Mouse (Mus musculus) frontal cortex, postnatal 10 days (tissue): ENCODE results near the gene Msrb3.

Experiments
- DNase-seq, 2 experiments: peaks; one replicate each; pipeline ENCODE4 v3.0.0; 2022; ENCODE audit warnings: low spot score in 2 of 2, mixed read lengths in 1 of 2

Msrb3 gene

DNA sequence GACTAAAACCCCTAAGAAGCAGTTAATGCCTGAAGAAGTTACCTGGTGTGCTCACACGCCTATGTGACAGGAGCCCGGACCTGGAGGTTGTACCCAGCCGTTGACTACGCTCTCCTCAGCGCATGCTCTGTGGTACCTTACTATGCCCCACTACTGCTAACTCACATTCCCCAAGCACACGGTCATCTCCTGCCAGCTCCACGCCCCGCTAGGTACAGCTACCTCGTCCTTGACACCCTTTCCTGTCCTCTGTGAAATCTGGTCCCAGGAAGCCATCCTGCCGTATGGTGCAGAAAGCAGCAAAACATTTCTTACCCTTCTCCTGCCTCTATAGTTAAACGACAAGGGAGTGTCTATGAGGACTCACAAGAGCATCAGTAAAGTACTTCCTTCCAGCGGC is 37.2 kb downstream of the Msrb3 start:
- no peak for DNase-seq

DNA sequence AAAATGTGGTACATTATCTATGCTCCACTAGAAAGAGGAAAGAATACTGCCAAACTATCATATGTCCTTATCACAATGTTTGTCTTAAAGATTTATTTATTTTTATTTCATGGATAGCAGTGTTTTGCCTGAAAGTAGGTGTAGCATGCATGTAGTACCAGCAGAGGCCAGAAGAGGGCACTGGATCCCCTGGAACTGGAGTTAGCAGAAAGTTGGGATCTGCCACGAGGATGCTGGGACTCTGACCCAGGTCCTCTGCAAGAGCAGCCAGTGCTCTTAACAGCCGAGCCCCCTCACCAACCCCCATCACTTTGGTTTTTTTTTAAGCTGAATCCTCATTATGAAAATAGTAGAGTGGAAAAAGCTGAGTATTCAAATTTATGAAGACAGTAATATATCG is 37.7 kb downstream of the Msrb3 start:
- no peak for DNase-seq

DNA sequence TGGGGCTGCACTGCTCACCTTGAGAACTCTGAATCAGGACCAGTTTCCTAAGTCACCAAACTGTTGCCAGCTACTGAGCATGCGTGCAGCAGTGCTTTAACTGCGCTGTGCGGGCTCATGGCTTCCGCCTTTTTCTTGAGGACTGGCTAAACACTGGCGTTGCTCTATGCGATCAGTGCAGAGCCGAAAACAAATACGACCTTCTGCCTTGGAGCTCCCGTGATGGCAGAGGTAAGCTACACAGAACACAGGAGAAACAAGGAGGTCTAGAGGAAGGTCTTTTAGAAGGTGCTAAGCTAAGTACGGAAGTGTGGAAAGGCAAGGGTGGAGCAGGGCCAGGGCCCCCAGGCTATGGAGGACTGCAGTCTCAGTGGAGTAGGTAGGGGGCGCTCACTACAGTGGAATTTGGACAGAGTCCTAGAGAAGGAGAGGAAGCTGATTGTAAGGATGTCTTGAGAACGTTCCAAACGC is 41.3 kb downstream of the Msrb3 start:
- DNase-seq, result no peak

DNA sequence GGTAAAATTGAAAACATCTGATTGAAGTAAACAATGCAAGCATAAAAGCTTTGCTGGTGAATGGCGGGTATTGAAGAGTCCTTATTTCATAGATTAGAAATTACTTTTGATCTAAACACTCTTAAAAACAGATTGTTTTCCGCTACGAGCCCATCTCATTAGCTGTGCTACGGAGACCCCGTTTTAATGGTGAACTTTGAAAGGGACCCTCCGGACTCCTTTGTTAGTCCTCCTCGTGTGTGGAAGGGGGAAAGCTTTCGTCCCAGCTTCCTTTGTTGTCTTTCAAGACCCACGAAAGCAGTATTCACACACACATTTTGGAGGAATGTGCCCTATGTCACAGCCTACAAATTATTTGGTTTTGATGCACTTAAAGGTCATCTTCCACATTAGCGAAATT is 44.6 kb downstream of the Msrb3 start:
- no peak for DNase-seq

DNA sequence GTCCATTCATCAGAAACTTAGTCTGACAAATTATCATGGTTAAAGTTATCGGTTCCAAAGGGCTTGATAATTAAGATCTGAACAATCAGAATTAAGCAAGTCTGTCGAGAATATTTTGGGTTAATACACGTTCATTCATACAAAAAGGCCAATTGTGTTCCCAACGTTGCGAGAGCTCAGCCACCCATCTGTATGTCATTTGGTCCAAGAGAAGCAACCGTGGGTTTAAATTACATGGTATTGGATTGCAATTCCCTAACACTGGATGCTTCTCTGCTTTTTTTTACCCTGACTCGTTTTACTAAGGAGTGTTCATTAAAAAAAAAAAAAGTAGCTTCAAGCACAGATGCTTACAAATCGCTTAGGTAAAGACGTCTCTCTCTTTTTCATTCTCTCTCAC is 45.1 kb downstream of the Msrb3 start:
- no peak for DNase-seq

DNA sequence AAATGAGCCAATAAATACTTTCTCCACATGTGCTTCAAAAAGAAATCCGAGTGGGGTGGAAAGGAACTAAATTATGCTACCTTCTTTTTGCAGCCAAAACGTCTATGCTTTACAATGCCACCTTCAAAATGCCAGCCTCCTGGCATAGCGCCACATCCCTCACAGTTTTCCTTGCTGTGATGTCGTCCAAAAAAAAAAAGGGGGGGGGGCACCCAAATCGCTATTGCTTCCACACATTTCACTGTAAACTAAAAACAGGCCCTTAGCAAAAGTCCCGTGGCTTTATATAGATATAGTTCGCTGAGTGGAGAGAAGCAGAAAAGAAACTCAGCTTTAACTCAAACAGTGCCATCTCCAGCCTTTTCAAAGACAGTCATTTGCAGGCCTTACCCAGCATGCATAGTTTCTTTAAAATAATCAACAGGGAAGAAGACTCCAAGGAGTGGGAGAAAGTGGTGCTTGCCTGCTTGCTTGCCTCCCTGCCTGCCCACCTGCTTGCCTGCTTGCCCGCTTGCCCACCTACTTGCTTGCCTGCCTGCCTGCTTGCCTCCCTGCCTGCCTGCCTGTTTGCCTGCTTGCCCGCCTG is 47.6 kb downstream of the Msrb3 start:
- DNase-seq, result no peak

DNA sequence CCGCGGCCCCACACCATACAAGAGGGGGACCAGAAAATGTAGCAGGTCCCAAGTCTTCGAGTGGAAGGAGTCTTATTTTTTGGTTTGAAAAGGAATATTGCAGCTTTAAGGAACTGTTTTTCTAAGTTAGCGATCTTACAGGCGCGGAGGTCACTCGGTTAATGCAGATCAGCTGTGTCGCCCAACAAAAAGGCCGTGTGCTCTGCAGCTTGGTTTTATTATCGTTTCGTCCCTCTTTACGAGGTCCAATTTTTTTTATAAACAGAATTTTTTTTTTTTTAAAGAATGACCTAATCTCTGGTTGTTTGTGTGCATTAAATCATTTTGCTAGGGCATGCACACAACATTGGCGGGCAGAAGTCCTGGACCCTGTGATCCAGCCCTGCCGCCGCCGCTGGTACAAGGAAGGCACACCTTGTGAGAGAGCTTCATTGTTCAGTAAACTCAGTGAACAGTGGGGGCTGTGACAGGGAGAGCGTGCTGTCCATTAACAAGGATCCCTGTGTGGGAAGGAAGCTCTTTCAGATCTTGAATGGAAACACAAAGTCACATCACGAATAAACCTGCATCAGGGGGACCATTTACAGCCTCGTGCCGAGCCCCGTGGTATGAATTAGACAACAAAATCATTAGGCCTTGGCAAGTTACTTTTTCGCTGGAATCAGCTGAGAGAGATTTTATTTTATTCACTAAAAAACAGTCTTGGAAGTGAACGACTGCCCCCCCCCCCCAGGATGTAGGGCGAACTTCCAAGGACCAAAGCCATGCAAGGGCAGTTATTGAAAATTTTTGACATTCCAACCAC is 48.3 kb downstream of the Msrb3 start:
- no peak for DNase-seq

DNA sequence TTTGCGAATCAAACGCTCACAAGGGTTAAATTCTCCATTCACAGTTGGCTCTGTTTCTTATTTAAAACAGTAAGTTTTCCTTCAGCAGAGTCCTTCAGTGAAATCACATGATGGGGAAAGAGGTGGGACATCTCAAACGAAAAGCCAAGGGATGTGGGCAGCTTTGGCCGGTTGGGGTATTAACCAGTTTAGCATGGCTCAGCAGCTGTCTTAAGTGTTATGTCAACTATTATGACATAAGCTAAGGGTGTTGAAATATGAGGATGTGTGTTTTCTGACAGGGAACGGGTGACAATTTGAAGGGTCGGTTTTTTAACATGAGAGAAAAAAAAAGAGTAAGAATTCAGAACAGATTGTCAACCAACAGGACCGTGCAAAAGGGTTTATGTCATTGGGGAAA is 50.2 kb downstream of the Msrb3 start:
- no peak for DNase-seq

DNA sequence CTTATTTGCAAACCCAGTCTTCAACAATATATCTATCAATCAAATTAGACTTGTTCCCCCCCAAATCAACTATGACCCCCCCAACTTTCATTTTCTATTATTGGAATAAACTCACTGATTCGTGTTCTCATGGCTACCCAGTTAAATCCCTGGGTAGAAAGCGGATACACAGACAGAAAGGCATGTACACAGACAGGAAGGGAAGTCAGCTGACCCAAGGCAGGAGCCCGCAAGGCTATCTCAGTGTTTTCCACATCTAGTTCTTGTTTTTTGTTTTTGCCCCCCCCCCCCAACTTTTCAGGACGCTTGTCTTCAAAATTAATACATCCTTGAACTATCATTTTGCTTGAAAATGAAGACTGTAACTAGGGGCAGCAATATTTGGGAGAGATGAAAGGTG is 51.1 kb downstream of the Msrb3 start:
- DNase-seq, result no peak

DNA sequence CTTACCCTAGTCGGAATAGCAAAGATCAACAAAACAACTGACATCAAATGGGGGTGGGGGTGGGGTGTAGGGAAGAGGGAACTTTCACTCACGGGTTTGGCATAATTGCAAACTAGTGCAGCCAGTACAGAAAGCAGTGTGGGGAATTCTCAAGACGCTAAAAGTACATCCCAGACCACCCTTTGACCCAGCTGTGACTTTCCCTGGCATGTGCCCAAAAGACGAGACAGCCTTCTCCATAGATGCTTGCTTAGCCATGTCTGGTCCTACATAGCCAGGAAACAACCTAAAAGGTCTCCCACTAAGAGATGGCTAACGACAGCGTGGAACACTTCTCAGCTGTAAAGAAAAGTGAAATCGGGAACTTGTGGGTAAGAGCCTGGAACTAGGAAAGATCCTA is 58.9 kb downstream of the Msrb3 start:
- DNase-seq, result no peak

DNA sequence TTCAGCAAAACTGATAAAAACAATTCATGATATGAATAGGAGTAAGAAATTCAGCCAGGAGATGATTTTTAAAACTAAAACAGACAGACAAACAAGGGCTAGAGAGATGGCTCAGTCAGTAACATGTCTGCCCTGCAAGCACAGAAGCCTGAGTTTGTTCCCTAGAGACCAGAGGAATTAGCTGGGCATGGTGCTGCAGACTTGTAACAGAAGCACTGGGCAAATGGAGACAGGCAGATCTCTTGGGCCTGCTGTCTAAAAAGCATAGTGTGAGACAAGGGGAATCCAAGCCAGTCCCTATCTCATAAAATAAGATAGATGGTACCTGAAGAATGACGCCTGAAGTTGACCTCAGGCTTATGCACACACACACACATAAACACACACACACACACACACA is 64.4 kb downstream of the Msrb3 start:
- no peak for DNase-seq

DNA sequence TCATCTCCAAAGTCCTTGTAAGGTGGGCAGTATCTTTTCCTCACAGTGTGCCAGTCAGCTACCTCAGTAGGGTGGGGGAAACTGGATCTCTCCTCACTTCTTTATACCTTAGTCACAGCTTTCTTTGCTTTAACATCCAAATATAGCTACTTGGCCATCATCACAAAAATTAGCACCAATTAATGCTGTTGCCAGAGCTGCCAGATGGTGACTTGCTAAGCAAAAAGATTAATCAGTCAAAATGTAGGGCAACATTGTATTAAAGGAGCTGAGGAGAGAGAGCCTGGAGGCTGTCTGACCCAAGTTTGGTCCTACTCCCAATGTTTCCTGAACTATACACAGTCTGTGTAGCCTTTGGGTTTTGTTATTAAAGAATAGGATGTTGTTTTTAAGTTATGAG is 65.1 kb downstream of the Msrb3 start:
- DNase-seq, result no peak

DNA sequence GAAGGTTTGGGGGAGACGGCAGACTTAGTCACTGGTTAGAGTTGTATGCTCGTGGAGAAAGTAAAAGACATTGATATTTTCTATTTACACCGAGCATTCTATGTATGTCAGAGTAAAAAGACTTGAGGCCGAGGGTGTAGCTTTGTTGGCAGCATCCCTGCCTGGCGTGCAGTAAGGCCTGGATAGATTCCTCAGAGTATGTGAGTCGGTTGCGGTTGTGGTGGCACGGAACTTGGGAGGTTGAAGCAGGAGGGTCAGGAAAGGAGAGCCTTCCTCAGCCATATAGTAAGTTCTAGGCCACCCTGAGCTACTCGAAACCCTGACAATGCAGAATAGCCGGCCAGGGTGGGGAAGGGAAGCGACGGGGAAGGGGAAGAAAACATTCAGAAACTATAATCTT is 71.1 kb downstream of the Msrb3 start:
- no peak for DNase-seq

DNA sequence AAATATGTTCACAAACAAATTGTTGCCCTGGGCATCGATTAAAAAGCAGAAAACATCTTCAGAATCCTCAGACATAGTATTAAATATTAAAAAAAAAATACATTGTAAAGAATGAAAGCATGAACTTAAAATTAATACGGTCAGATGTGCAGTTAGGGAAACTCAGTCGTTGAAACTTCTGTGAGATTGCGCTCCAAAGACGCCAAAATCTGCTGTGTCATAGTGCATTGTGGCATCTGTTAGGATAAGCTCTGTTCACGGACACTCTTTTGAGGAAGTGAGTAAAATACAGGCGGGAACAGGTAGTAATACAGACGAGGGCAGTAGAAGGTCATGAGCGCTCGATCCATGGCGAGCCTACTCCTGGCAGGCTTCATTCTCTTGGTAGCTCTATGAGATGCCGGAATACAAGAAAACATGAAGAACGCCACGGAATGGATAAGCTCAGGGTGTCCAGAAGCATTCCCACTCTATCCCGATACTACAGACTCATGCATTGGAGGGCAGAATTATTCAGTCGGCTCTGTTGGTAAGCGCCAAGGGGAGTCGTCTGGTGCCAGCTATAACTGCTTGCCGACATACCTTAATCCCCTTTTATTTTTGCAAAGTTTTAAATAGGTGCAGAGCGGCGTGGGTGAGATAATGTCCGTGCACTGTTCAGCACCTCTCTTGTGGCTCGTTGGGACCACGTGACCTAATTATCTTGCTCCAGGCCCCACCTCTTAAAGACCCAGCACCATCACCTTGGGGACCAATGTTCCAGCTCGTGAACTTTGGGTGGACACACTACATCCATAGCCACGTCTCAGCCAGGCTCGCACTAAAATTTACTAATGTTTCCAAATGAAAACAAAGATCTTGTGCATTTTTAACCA is 71.9 kb downstream of the Msrb3 start:
- DNase-seq, result no peak

DNA sequence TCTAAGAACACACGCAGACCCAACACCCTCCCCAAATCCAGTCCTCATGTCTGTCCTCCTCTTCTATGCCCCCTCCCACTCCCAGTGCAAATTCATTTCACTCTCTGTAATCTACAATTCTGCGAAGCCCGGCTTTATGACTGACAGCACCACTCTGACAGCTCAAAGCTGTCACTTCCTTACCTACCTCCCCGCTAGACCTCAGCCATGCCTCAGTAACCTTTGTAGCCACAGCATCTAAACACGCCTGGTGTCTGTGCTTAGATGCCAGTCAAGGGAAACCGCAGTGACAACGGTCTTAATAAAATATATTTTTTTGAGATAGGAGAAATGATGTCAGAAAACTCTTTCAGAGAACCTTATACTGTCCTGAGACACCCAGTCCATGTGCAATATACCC is 72.5 kb downstream of the Msrb3 start:
- DNase-seq, result no peak

DNA sequence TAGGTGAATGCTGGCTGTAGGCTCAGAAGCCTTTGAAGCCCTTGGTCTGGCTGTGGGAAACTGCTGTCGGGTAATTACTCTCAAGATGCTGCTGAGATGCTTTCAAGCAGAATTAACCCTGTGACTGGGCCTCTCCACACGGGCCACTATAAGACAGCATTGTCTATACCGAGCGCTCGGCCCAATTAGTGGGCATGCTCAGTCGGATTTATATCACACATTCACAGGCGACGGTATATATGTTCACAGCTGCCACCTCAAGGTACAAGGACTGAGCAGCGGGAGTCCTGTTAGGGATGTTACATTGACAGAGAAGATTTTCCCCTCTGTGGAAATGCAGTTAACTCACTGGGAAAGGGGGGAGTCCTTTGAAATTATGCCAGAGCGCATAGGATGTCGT is 73.3 kb downstream of the Msrb3 start:
- no peak for DNase-seq

DNA sequence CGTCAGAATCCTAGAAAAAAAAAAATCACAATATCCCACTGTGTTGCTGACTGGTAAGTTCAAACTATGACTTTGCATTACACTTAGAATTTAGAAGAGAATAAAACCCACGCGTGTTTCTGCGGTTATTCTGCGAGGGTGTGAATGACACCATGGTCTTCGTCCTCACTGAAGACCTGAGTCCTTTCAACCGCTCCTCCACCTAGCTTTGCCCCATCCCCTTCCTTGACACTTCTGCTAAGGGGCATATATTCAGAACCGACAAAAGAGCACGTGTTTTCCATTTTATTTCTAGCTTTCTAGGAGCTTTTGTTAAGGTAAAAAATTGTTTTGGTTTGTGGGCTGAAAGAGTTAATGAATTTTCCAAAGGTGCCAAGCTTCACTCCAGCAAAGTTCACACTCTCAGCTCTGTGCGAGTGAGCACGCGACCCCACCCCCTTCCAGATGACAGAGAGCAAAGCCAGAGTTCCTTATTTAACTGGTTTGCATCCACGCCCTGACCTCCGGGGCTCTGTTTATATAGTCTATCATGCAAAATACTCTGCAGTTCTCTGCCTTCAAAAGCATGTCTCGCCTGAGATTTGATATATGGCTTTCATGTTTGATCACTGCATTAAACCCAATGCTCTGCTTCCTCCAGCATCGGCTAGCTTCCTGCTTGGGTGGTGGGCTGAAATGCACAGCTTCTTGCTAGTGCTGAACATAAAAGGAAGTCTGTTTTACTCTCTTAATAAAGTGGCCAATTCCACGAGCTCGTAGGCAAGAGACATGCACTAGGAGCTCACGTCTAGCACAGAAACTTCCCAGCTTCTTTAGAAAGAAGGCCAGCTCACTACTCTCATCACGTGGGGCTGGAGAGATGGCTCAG is 77.2 kb downstream of the Msrb3 start:
- no peak for DNase-seq

DNA sequence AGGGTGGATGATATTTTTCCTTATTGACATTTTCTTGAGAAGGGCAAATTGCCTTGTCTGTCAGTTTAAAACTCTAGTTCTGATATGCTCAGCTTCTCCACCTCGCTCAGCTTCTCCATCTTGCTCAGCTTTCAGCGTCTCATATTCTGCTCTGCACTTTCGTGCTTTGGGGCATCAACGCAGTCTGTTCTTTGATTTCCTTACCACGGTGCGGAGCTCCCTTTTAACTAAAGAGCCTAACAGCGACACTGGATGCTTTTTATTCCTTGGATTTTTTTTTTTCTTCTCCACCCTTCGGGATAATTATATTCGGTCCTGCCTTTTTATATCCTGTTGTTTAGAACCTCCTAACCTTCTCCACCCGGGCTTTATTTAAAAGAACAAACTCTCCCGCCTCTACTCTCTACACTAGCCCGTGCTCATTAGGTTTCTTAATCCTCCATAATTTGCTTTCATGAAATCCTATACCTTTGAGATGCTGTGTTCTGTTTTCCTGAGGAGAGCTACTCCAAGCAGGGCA is 78.1 kb downstream of the Msrb3 start:
- DNase-seq, result no peak

DNA sequence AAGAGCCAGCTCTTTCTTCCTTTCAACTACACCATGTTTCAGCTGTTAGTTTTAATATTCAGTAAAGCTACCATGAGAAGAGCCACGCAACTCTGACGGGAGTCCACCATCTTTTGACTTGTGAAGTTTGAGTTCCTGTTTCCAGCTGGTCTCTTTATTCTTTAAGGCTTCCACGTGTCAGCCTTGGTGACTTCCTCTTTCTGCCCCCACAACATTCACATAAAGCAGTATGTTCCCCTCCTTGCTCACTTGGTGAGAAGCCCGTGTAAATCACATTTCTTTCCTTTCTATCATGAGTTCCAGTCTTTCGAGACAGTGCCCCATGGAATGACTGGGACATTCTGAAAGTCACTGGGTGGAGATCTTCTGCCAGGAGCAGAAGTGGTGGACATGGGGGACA is 83.6 kb downstream of the Msrb3 start:
- DNase-seq, result no peak

DNA sequence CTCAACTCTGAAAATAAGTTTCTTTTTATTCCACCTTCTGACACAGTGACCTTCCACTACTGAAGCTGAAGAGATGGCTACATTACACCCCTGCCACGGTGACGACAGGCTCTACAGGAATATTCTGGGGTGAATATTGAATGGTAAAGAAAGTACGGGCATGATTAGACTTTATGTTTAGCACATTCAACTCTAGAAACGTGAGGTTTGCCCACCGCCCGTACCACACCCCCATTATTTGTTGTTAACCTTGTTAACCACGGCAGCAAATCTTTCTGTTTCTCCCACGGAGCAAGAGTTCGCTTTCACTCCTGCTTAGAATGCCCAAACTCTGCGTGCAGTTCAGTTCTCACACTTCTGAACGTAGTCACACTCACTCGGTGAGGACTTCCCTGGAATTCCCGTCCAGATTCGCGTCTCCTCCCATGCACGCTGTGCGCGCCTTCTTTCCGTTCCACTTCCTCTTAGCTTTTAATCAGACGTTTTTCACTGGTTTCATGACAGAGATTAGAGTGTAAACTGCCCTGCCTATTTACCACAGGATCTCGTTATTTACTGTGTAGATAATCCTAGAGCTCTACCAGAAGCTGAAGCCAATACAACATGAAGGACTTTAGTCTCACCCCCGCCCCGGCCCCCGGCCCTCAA is 87.0 kb downstream of the Msrb3 start:
- no peak for DNase-seq
